Mouse (Mus musculus): ENCODE data around the gene B3gnt6. TPM values are rescaled to one million over a fixed set of nuclear protein-coding genes. Genes with fewer than 3 reads are reported as not detected.

The B3gnt6 gene
- polyA plus RNA-seq, 1 experiment from 2014 or later = 0.49 TPM

DNA sequence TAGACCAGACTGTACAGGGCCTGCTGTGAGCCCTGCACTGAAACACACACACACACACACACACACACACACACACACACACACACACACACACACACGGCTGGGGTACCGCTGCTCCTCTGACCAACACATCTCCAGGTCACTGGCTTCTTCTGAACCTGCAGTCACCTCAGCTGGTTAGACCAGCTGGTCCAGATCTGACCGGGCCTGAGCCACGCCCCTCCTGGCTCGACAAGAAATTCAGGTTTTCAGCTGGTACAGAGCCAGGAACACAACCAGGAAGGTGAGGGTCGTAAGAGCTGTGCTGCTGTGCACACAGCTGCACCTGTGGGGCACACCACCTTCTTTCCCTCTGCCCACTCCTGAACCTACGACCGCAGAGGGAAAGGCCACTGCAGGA is 40.8 kb downstream of the B3gnt6 start:
- H3K27ac ChIP-seq (replicated peaks) = no peak overlapping the region
- H3K36me3 ChIP-seq = peaks cover 6% of the 10 kb centered on the region
- 64% methylated on average over 8 of the region's 8 CpGs for WGBS
- H3K4me3 ChIP-seq (replicated peaks) = no peak overlapping the region
- H3K4me1 ChIP-seq = peaks cover 37% of the 10 kb centered on the region
- H3K4me2 ChIP-seq = no peak overlapping the region
- no peak overlapping the region for H3K9ac ChIP-seq (replicated peaks)
- H3K27me3 ChIP-seq (replicated peaks) = no peaks in the 10 kb centered on the region
- no peaks in the 10 kb centered on the region for H3K9me3 ChIP-seq (replicated peaks)
- ATAC-seq (ENCODE audit: low FRiP score) = no peak

GRCm38 (mm10) chr7:98157636-98158332 is 41.5 kb downstream of the B3gnt6 start:
- ATAC-seq (ENCODE audit: low FRiP score) = no peak
- Histone ChIP-seq H3K36me3 (peaks cover 6% of the 10 kb centered on the region), H3K4me2 (no peak overlapping the region), H3K4me3 (replicated peaks) (no peak overlapping the region), H3K27ac (replicated peaks) (no peak overlapping the region), H3K4me1 (peaks cover 41% of the 10 kb centered on the region), H3K9ac (replicated peaks) (no peak overlapping the region; the same call in 1 of the 2 replicates), H3K9me3 (replicated peaks) (no peaks in the 10 kb centered on the region), H3K27me3 (replicated peaks) (no peaks in the 10 kb centered on the region)
- WGBS = 33% methylated on average over 5 of the region's 5 CpGs

DNA sequence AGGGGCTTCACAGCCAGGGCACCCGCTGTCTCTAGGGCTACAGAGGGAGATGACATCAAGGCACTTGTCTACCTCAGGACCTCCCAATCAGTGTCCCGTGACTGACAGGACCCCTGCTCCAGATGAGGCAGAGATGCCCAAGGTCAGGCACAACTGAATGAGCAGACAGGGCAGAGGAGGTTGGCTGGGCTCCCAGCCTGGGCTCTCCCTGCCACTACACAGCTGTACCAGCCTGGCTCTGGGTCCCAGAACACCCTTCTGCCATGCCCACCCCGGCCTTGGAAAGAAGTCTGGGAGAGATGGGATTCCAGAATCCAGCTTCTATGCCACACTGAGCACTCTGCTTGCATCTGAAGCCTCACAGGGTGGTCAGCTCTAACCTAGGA is 43.0 kb downstream of the B3gnt6 start:
- peaks cover 4% of the 10 kb centered on the region for H3K36me3 ChIP-seq
- no peak overlapping the region for H3K9ac ChIP-seq (replicated peaks)
- H3K9me3 ChIP-seq (replicated peaks) = no peaks in the 10 kb centered on the region
- no peaks in the 10 kb centered on the region for H3K27me3 ChIP-seq (replicated peaks)
- no peak overlapping the region for H3K4me2 ChIP-seq
- ATAC-seq (ENCODE audit: low FRiP score) = no peak
- no peak overlapping the region for H3K27ac ChIP-seq (replicated peaks)
- no peak overlapping the region for H3K4me3 ChIP-seq (replicated peaks)
- peaks cover 48% of the 10 kb centered on the region for H3K4me1 ChIP-seq
- 53% methylated on average over 3 of the region's 3 CpGs for WGBS

GRCm38 (mm10) chr7:98155546-98156279 is 43.6 kb downstream of the B3gnt6 start:
- Histone ChIP-seq H3K4me1 (peaks cover 47% of the 10 kb centered on the region), H3K27ac (replicated peaks) (no peak overlapping the region), H3K4me3 (replicated peaks) (no peak overlapping the region), H3K9me3 (replicated peaks) (no peaks in the 10 kb centered on the region), H3K27me3 (replicated peaks) (no peaks in the 10 kb centered on the region), H3K4me2 (no peak overlapping the region), H3K9ac (replicated peaks) (no peak overlapping the region), H3K36me3 (no peaks in the 10 kb centered on the region)
- ATAC-seq (ENCODE audit: low FRiP score) = 0 out of 2 replicates have a peak, but pooled peaks have one; percentile 22
- 28% methylated on average over 7 of the region's 8 CpGs for WGBS

GRCm38 (mm10) chr7:98153892-98154291 is 45.4 kb downstream of the B3gnt6 start:
- WGBS = 74% methylated on average over 5 of the region's 5 CpGs
- no peak for ATAC-seq (ENCODE audit: low FRiP score)

DNA sequence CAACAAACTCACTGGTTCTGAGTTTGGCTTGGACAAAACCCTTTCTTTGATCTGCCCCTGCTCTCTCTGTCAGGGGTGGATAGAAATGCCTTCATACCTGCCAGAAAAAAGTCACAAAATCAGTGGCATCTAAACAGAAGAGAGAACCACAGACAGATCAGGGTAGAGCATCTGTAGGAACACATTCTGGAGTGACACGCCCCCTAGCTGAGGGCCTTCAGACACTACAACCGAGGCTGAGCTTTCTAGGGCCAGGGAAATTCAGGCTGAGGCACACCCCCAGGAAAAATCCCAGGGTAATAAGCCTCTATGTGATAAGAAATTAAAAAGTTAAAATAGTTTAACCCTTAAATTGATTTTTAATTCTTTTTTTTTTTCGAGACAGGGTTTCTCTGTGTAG is 45.9 kb downstream of the B3gnt6 start:
- H3K4me3 ChIP-seq (replicated peaks) = no peak overlapping the region
- ATAC-seq (ENCODE audit: low FRiP score) = no peak
- H3K4me2 ChIP-seq = no peak overlapping the region
- no peak overlapping the region for H3K9ac ChIP-seq (replicated peaks)
- no peaks in the 10 kb centered on the region for H3K27me3 ChIP-seq (replicated peaks)
- H3K27ac ChIP-seq (replicated peaks) = no peak overlapping the region
- no peaks in the 10 kb centered on the region for H3K36me3 ChIP-seq
- peaks cover 37% of the 10 kb centered on the region for H3K4me1 ChIP-seq
- no peaks in the 10 kb centered on the region for H3K9me3 ChIP-seq (replicated peaks)
- WGBS = 50% methylated on average over 3 of the region's 3 CpGs

More at GRCm38 (mm10) chr7:98153892-98154291, 45.4 kb downstream of the B3gnt6 start:
- H3K4me3 ChIP-seq (replicated peaks) = no peak overlapping the region
- peaks cover 38% of the 10 kb centered on the region for H3K4me1 ChIP-seq
- no peak overlapping the region for H3K27ac ChIP-seq (replicated peaks)
- H3K9ac ChIP-seq (replicated peaks) = no peak overlapping the region
- no peak overlapping the region for H3K4me2 ChIP-seq
- no peaks in the 10 kb centered on the region for H3K27me3 ChIP-seq (replicated peaks)
- H3K36me3 ChIP-seq = no peaks in the 10 kb centered on the region
- no peaks in the 10 kb centered on the region for H3K9me3 ChIP-seq (replicated peaks)

- no peaks in the 10 kb centered on the region for H3K9me3 ChIP-seq (replicated peaks)
- H3K9ac ChIP-seq (replicated peaks) = no peak overlapping the region
- H3K36me3 ChIP-seq = no peaks in the 10 kb centered on the region; the same call in 1 of the 2 replicates
- no peak for ATAC-seq (ENCODE audit: low FRiP score)
- no peak overlapping the region for H3K27ac ChIP-seq (replicated peaks)
- peaks cover 34% of the 10 kb centered on the region for H3K4me1 ChIP-seq
- WGBS = 39% methylated on average over 8 of the region's 8 CpGs
- H3K4me3 ChIP-seq (replicated peaks) = no peak overlapping the region
- no peak overlapping the region for H3K4me2 ChIP-seq
- H3K27me3 ChIP-seq (replicated peaks) = no peaks in the 10 kb centered on the region
Measured at GRCm38 (mm10) chr7:98152400-98152799, 46.9 kb downstream of the B3gnt6 start.

DNA sequence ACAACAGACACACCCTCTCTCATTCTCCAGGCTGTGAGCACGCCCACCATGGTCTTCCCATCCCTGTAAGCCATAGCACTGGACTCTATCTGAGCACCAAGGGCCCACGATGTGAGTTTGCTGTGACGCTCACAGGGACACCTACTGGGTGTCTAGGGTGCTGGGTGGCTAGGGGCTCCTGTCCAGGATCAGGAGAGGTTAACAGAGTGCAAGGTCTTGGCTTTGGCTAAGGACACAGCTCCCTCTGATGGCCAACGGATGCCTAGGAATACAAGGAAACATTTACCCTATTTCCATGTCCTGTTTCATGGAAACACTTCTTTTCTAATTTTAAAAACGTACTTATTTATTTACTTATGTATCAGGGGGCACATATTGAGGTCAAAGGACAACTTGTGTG is 48.8 kb downstream of the B3gnt6 start:
- Histone ChIP-seq H3K9me3 (replicated peaks) (no peaks in the 10 kb centered on the region), H3K4me3 (replicated peaks) (no peak overlapping the region), H3K4me1 (peaks cover 20% of the 10 kb centered on the region), H3K36me3 (no peaks in the 10 kb centered on the region; the same call in 1 of the 2 replicates), H3K27me3 (replicated peaks) (no peaks in the 10 kb centered on the region), H3K27ac (replicated peaks) (no peak overlapping the region), H3K4me2 (no peak overlapping the region), H3K9ac (replicated peaks) (no peak overlapping the region)
- no peak for ATAC-seq (ENCODE audit: low FRiP score)
- 54% methylated on average over 5 of the region's 5 CpGs for WGBS

GRCm38 (mm10) chr7:98149802-98150201 is 49.5 kb downstream of the B3gnt6 start:
- H3K27ac ChIP-seq (replicated peaks) = no peak overlapping the region
- 17% methylated on average over 3 of the region's 3 CpGs for WGBS
- peaks cover 2% of the 10 kb centered on the region; the same call in 1 of the 2 replicates for H3K36me3 ChIP-seq
- no peak overlapping the region for H3K4me3 ChIP-seq (replicated peaks)
- no peak for ATAC-seq (ENCODE audit: low FRiP score)
- H3K4me1 ChIP-seq = peaks cover 21% of the 10 kb centered on the region
- no peaks in the 10 kb centered on the region for H3K9me3 ChIP-seq (replicated peaks)
- H3K27me3 ChIP-seq (replicated peaks) = no peaks in the 10 kb centered on the region
- H3K4me2 ChIP-seq = no peak overlapping the region
- H3K9ac ChIP-seq (replicated peaks) = no peak overlapping the region

DNA sequence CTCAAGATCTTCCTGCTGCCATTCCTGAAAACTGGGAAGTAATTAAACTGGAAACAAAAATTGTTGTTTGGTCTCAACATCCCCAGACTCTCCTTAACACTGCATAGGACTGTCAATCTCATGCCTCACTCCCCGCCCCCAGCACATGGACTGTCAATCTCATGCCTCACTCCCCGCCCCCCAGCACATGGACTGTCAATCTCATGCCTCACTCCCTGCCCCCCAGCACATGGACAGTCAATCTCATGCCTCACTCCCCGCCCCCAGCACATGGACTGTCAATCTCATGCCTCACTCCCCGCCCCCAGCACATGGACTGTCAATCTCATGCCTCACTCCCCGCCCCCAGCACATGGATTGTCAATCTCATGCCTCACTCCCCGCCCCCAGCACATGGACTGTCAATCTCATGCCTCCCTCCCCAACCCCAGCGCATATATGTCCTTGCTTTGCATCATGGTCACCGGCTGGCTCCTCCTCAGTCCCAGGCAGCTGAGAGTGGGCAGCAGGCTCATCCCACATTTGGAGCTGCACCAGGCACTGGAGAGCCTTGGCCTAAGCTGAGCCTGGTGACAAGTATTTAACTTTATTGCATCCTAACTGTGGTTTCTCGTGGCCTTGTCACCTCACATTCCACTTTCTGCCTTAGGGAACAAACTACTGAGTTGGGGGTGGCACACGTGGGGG is 50.4 kb downstream of the B3gnt6 start:
- WGBS = 81% methylated on average over 10 of the region's 10 CpGs
- H3K4me3 ChIP-seq (replicated peaks) = no peak overlapping the region
- H3K9ac ChIP-seq (replicated peaks) = no peak overlapping the region
- H3K9me3 ChIP-seq (replicated peaks) = no peaks in the 10 kb centered on the region
- peaks cover 25% of the 10 kb centered on the region for H3K4me1 ChIP-seq
- H3K4me2 ChIP-seq = no peak overlapping the region
- H3K27me3 ChIP-seq (replicated peaks) = no peaks in the 10 kb centered on the region
- ATAC-seq (ENCODE audit: low FRiP score) = no peak
- peaks cover 6% of the 10 kb centered on the region; the same call in 1 of the 2 replicates for H3K36me3 ChIP-seq
- H3K27ac ChIP-seq (replicated peaks) = no peak overlapping the region

DNA sequence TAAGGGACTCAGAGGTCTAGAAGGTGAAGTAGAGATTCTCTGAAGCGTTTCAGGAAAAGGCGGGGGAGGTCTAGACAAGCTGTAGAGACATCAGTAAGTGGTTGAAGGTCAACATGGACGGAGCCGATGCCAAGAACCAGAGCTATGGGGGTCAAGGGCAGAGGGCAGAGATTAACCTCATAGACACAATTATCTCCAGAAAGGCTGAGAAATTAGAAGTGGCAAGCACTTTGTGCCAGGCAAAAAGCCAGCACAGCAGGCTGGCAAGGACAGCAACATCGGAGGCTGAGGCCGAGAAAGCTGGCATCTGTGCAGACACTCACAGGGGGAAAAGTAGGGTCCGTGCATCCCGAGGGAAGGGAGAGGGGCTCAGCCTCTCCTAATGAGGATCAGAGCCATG is 51.5 kb downstream of the B3gnt6 start:
- no peak for ATAC-seq (ENCODE audit: low FRiP score)
- Histone ChIP-seq H3K9me3 (replicated peaks) (no peaks in the 10 kb centered on the region), H3K27ac (replicated peaks) (no peak overlapping the region), H3K9ac (replicated peaks) (no peak overlapping the region), H3K4me3 (replicated peaks) (no peak overlapping the region), H3K4me1 (peaks cover 21% of the 10 kb centered on the region), H3K36me3 (peaks cover 6% of the 10 kb centered on the region; the same call in 1 of the 2 replicates), H3K4me2 (no peak overlapping the region), H3K27me3 (replicated peaks) (no peaks in the 10 kb centered on the region)
- WGBS = 68% methylated on average over 8 of the region's 8 CpGs

Measured in neural tube, embryonic 15.5 days (tissue).